Mouse (Mus musculus) kidney, postnatal 10 days (tissue): ENCODE measurements around the gene Tcf25.
A peak's percentile ranks its signal among the peaks of the same experiment; 100 is the strongest.

ENCODE experiments used
- DNase-seq: peaks from one replicate; pipeline ENCODE4 v3.0.0; 2021; ENCODE audit warnings: mixed read lengths

The Tcf25 gene

GRCm38 (mm10) chr8:123373403-123374238 is at the start of gene Tcf25:
Gene Tcf25, plus strand, starts transcription at chr8:123373753.
- peak; percentile 97 for DNase-seq

DNA sequence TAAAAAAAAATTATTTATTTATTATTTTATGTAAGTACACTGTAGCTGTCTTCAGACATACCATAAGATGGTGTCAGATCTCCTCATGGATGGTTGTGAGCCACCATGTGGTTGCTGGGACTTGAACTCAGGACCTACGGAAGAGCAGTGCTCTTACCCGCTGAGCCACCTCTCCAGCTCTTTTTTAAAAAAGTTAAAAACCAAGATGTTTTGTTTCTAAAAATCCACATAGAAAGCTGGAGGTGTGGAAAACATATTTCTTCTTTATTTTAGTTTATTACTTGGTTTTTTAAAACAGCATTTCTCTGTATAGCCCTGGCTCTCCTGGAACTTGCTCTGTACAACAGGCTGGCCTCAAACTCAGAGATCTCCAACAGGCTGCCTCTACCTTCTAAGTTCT is 45.0 kb upstream of the Tcf25 start:
- no peak for DNase-seq

DNA sequence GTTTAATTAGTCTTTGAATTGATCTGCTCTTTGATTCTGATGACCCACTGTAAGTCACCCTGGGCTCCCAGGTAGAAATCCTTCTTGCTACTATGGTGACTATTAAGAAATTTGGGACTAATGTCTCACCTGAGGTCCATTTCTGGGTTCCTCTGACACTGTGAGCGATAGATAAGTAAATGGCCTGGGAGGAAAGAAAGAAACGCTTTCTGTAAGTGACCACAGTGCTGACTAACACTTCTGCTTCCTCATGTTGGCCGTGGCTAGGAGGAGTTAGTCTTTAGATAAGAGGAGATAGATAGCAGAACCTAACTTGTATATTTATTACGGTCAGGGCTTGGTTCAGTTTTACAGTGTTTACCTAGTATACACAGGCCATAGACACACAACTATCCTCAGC is 44.2 kb upstream of the Tcf25 start:
- no peak for DNase-seq

DNA sequence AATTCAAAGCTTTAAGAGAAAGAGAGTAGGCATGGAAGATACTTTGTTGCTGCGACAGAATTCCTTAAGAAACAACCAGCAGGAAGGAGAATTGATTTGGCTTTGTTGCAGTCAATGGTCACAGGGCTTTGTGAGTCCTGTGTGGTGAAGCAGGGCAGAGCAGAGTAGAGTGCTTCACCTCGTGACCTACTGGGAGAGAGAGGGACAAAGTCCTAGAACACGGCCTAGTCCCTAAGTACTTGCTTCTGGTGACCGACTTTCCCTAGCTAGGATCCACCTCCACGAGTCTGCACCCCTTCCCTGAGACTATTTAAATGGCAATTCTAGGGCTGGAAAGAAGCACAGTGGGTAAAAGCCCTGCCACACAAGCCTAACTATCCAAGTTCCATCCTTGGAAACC is 43.6 kb upstream of the Tcf25 start:
- no peak for DNase-seq

- no peak for DNase-seq
Measured at GRCm38 (mm10) chr8:123330701-123331100, 42.9 kb upstream of the Tcf25 start.

- no peak for DNase-seq
Measured at GRCm38 (mm10) chr8:123331301-123331700, 42.3 kb upstream of the Tcf25 start.

- no peak for DNase-seq
Measured at GRCm38 (mm10) chr8:123331810-123332209, 41.7 kb upstream of the Tcf25 start.

GRCm38 (mm10) chr8:123332262-123333090 is 41.1 kb upstream of the Tcf25 start, which contains the start of gene Spire2:
Gene Spire2, plus strand, starts transcription at chr8:123332713.
- DNase-seq = peak; percentile 91

GRCm38 (mm10) chr8:123333091-123333587 is 40.4 kb upstream of the Tcf25 start:
- no peak for DNase-seq

DNA sequence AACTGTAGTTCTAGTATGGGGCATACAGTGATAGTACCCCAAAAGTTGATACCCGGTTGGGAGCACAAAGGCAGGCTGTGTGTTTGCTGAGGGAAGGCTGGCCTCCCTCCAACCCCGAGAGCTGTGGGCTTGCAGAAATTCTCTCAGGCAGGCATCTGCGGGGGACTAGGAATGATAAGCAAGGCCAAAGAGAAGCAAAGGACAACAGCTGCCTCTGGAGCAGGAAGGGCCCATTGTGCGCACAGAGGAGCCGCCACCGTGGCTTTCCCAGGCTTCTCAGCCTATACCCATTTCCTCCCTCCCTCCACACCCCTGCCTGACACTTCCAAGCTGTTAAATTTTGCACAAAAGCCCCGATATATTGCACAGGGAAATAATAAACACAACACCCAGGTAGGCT is 39.7 kb upstream of the Tcf25 start:
- no peak for DNase-seq

GRCm38 (mm10) chr8:123334467-123334866 is 39.1 kb upstream of the Tcf25 start:
- DNase-seq = no peak

DNA sequence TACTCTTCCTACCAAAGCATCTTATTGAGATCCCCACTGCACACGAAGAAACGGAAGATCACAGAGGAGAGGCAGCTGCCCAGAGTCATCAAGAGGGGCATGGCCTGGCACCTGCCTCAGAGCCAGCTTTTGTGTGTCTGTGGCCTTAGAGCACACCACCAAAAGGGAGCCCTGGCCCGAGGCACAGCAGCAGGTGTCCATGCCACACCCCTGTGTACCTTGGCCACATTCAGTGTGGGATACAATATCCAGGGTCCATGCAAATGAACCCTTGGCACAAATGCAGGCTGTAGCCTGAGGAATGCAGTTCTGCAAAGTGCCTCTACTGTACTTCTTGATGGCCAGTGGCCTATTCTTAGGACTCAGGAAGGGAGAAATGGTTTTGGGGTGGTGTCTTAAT is 36.1 kb upstream of the Tcf25 start:
- no peak for DNase-seq

DNA sequence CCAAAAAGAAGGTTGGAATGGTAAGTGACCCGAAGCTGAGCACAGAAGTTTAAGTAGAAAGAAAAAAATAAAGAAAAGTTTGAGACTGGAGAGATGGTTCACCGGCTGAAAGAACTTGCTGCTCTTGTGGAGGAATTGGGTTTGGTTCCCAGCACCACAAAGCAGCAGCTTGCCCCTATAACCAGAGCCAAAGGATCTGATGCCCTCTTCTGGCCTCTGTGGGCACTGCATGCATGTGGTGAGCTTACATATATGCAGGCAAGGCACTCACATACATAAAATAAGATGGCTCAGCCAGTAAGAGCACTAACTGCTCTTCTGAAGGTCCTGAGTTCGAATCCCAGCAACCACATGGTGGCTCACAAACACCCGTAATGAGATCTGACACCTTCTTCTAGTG is 33.5 kb upstream of the Tcf25 start:
- no peak for DNase-seq

- DNase-seq = no peak
Measured at GRCm38 (mm10) chr8:123341040-123342015, 32.2 kb upstream of the Tcf25 start.

DNA sequence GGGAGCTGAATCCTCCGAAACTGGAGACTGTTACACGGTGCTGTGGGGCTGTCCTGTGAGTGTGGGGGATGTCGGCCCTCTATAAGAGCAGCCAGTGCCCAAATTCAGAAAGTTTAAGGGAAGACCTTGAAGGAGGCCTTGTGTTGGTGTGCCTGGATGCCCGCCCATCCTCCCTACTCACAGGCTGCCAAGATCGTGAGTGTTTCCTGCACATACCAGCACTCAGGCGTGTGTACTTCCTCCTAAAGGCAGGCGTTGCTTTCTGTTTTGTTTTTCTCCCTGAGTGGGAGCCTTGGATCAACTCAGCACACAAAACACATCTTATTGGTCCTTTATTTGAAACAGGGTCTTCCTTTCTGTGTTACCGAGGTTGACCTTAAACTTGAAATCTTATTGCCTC is 31.3 kb upstream of the Tcf25 start:
- DNase-seq = no peak

- no peak for DNase-seq
Measured at GRCm38 (mm10) chr8:123342911-123343310, 30.6 kb upstream of the Tcf25 start.

GRCm38 (mm10) chr8:123343422-123343821 is 30.1 kb upstream of the Tcf25 start:
- peak; percentile 39 for DNase-seq

DNA sequence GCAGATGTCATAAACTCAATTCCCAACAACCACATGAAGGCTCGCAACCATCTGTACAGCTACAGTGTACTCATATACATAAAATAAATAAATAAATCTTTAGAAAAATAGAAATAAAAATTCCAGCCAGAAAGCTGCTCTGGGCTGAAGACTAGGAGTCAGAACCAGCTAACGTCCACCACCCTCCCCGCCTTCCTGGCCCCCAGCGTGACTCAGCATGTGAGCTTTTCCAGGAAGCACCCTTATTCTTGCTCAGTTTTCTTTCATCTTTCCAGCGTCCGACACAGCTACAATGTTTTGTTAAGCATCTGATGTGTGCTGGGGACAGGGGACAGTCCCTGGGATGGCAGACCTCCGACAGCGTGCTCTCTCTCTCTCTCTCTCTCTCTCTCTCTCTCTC is 28.4 kb upstream of the Tcf25 start:
- peak; percentile 56 for DNase-seq

DNA sequence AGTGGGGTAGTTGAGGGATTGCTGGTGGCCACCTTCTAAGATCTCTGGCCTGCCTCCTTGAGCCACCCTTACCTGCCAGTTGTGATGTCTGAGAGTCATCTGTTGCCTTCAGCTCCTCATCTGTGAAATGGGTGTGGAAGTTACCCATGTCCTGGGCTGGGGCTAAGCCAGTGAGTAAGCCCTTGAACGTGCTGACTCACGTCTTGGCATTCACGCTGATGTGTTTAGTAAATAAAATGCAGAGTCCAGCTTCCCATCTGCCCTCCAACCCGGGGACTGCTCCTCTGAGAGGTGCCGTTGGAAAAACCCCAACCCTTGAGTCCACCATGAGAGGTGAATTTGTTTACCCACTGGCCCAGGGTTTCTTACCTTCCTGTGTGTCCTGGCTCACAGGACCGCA is 27.7 kb upstream of the Tcf25 start:
- no peak for DNase-seq

DNA sequence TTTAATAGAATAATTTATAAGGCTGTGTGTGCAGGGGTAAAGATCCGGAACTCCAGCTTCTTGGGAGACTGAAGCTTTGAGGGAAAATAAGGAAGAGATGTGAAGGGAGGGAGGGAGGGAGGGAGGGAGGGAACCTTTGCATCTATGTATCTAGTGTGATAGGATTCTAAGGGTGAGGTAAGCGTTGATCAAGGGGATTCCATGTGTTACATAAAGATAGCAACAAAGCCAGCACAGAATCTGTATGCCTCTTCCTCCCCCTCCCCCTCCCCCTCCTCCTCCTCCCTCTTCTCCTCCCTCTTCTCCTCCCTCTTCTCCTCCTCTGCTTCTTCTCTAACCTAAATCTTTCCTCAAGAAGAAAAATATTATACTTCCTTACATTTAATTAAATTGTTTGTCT is 26.3 kb upstream of the Tcf25 start:
- no peak for DNase-seq

DNA sequence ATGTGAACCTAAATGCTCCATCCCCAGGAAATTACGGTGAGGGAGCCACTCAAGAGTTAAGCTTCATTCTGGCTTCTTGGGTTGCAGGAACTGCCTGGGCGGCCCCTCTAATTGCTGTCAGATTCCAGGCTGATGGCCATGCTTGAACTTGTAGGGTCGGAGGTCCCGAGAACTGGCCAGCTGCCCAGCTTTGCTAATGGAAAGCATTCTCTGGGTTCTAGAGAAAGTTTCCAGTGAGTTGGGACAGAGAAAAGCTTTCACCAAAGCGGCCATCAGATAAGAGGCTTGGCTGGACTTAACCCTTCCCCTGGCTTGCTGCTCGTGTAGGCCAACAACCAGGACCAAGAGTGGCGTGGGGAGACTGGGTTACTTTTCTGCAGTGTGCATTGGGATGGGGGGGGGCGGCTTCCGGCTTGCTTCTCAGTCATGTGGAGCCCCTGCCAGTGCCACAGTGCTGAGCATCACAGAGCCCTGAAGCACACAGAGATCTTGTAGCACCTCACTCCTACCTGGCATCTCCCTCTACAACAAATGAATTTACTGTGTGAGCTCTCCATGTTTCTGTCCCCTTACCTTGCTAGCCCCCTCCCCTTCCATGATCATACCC is 25.2 kb upstream of the Tcf25 start:
- DNase-seq = peak; percentile 97

GRCm38 (mm10) chr8:123349073-123349472 is 24.5 kb upstream of the Tcf25 start:
- no peak for DNase-seq
